Mouse (Mus musculus) spleen, adult 18-20 months (tissue): Measurements from ENCODE around the gene Pnma1.

Experiments used
- DNase-seq, 2 experiments: peaks; one replicate each; pipeline ENCODE4 v3.0.0; 2022; ENCODE audit warnings: mixed read lengths in 2 of 2

The Pnma1 gene

DNA sequence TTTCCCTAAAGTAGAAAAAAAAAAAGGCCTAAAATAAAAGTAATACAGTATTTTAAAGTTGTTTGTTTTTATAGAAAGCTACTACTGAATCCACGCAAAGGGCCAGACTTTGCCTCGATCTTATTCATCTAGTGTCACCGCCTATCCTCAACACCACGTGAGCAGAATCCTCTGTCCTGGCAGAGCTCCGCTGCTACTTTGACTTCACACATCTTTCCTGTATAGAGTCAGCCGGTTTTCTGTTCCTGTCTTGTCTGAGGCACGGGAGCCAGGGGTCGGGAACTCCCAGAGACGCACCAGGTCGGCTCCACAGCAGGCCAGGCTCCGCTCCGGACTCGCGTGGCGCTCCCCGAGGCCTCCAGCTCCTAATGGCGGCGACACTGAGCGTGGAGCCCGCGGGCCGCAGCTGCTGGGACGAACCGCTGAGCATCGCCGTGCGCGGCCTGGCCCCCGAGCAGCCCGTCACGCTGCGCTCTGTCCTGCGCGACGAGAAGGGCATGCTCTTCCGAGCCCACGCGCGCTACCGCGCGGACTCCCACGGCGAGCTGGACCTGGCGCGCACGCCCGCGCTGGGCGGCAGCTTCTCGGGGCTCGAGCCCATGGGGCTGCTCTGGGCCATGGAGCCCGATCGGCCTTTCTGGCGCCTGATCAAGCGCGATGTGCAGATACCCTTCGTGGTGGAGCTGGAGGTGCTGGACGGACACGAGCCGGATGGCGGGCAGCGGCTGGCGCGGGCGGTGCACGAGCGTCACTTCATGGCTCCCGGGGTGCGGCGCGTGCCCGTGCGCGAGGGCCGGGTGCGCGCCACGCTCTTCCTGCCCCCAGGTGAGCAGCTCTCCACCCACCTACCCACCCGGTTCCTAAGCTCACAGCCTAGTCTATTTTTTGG lies 47.4 kb downstream of the Pnma1 start, which contains the start of gene Acot6:
Acot6 (plus strand) TSS at position 51 of the 889 bp plus-strand sequence.
- peak; percentile 6 to 38 for DNase-seq

DNA sequence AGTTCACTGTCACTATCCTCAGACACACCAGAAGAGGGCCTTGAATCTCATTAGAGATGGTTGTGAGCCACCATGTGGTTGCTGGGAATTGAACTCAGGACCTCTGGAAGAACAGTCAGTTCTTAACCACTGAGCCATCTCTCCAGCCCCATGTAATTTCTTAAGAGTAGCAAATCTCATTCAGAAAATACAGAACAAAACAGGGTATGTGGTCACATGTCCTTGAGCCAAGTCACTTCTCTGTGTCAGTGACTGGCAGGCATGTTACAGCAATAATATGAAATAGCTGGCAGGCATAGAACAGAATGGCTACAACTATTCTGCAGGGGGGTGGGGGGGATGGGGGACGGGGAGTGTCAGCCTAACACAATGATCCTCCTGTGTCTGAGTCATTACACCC lies 48.2 kb downstream of the Pnma1 start:
- no peak for DNase-seq

DNA sequence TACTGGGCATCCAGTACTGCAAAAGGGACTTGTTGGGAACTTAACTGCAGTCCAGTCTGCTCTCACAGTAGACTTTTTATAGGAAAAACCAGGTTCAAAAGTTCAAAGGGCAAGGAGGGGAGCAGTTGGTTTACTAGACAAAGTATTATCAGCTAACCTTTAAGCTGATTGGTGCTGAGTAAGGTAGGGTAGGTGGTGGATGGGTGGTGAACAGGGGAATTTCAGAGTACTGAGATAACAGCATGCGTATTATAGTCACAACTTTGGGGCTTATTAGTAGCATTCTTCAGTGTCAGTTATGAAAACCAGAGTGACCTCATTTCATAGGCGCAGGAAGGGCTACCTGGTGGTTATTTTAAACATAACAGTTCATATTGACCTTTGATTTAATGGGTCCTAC lies 48.7 kb downstream of the Pnma1 start:
- no peak for DNase-seq
